Mouse (Mus musculus) liver, embryonic 13.5 days (tissue): ENCODE results near the gene Gm7247. TPM values are rescaled to one million over a fixed set of nuclear protein-coding genes. Genes with fewer than 3 reads are reported as not detected.
"Not testable (repeated sequence)": the region's sequence is repeated elsewhere in the genome, so short reads cannot be mapped to it uniquely, and the experiment has no call there.

Experiments
- ATAC-seq: fragments of 200-750 bp; cut with Nextera tagmentation; 2 replicates; pipeline ENCODE4 v1.8.0; 2017; ENCODE audit warnings: low read depth, mild to moderate bottlenecking, moderate number of reproducible peaks, moderate library complexity
- DNase-seq: peaks from one replicate; pipeline ENCODE4 v3.0.0; 2022
- H3K27ac ChIP-seq: fragments of 300-500 bp; sonication (generic); 2 replicates; pipeline ENCODE4 v1.5.1; 2015; ENCODE audit warnings: moderate library complexity, mild to moderate bottlenecking, inconsistent platforms
- H3K27me3 ChIP-seq: fragments of 300-500 bp; sonication (generic); 2 replicates; pipeline ENCODE4 v1.6.1; 2015; ENCODE audit warnings: mild to moderate bottlenecking, inconsistent platforms
- H3K36me3 ChIP-seq: fragments of 300-500 bp; sonication (generic); 2 replicates; pipeline ENCODE4 v1.6.1; 2015; ENCODE audit warnings: mild to moderate bottlenecking, inconsistent platforms
- H3K4me1 ChIP-seq: fragments of 300-500 bp; sonication (generic); replicated peaks from 2 replicates; pipeline ENCODE4 v1.6.1; 2015; ENCODE audit warnings: inconsistent platforms
- H3K4me2 ChIP-seq: fragments of 300-500 bp; sonication (generic); 2 replicates; pipeline ENCODE4 v1.6.1; 2015; ENCODE audit warnings: inconsistent platforms, mild to moderate bottlenecking, moderate library complexity
- H3K4me3 ChIP-seq: fragments of 300-500 bp; sonication (generic); replicated peaks from 2 replicates; pipeline ENCODE4 v1.5.1; 2015; ENCODE audit warnings: mild to moderate bottlenecking, inconsistent platforms
- H3K9ac ChIP-seq: fragments of 300-500 bp; sonication (generic); 2 replicates; pipeline ENCODE4 v1.6.1; 2015; ENCODE audit warnings: mild to moderate bottlenecking, inconsistent platforms
- H3K9me3 ChIP-seq: fragments of 300-500 bp; sonication (generic); replicated peaks from 2 replicates; pipeline ENCODE4 v1.6.1; 2016; ENCODE audit warnings: inconsistent platforms
- WGBS: fragments of 180-500 bp; shearing (Covaris S2); methylation state at CpG from one replicate; pipeline ENCODE4 v1.1.7; 2015; ENCODE audit not compliant: insufficient replicate concordance; 5-methylcytosine and 5-hydroxymethylcytosine counted together
- polyA plus RNA-seq: library from polyadenylated mRNA; unstranded; fragments of >200 nt; fragmentation: Nextera tagmentation; extraction: Ambion mirVana; gene quantifications from 2 replicates; pipeline ENCODE4 v1.2.1, GENCODE M21; 2015

The Gm7247 gene
- polyA plus RNA-seq, 1 experiment from 2014 or later: not detected

DNA sequence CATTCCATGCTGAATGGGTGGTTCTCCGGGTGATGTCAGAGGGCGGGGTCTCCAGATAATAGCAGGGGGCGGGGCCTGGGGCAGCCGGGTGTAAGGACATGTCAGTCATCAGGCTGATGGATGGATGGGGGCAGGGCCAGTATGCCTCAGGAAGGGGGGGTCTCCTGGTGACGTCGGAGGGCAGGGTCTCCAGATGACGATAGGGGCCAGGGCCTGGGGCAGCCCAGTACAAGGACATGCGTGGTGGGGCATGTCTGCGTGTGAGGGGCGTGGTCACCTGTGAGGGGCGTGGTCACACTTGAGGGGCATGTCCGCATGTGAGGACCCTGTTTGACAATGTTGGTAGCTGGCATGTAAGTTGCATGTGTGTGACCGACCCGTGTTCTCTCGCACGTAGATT is 73.0 kb downstream of the Gm7247 start:
- no peaks in the 10 kb centered on the region for H3K27me3 ChIP-seq
- peaks cover 22% of the 10 kb centered on the region for H3K9me3 ChIP-seq
- no peak overlapping the region for H3K4me3 ChIP-seq
- ATAC-seq: no peak
- 82% methylated on average over 16 of the region's 16 CpGs for WGBS
- no peak overlapping the region for H3K9ac ChIP-seq
- DNase-seq: no peak
- H3K4me1 ChIP-seq: no peaks in the 10 kb centered on the region
- H3K4me2 ChIP-seq: no peak overlapping the region
- no peaks in the 10 kb centered on the region for H3K36me3 ChIP-seq
- H3K27ac ChIP-seq: no peak overlapping the region

DNA sequence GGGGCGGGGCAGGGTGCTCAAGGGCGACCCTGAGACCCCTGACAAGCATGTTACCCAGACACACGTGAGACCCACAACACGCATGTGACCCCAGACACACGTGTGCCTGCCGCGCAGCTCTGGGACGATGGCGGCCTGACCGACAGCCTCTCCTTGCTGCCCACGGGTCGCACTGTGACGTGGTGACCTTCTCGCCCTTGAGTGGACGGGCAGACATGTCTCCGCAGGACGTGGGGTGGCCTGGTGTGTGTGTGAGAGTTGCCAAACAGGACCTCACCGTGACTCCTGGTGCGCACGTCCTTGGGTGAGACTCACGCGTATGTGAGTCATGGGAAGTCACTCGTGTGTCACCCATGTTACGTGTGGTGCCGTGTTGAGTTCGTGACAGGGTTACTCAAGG is 73.5 kb downstream of the Gm7247 start:
- no peak overlapping the region for H3K4me2 ChIP-seq
- no peak for DNase-seq
- no peak for ATAC-seq
- H3K9me3 ChIP-seq: peaks cover 22% of the 10 kb centered on the region
- 86% methylated on average over 26 of the region's 26 CpGs for WGBS
- H3K27ac ChIP-seq: no peak overlapping the region
- H3K27me3 ChIP-seq: no peaks in the 10 kb centered on the region
- no peaks in the 10 kb centered on the region for H3K36me3 ChIP-seq
- no peaks in the 10 kb centered on the region for H3K4me1 ChIP-seq
- no peak overlapping the region for H3K4me3 ChIP-seq
- no peak overlapping the region for H3K9ac ChIP-seq

DNA sequence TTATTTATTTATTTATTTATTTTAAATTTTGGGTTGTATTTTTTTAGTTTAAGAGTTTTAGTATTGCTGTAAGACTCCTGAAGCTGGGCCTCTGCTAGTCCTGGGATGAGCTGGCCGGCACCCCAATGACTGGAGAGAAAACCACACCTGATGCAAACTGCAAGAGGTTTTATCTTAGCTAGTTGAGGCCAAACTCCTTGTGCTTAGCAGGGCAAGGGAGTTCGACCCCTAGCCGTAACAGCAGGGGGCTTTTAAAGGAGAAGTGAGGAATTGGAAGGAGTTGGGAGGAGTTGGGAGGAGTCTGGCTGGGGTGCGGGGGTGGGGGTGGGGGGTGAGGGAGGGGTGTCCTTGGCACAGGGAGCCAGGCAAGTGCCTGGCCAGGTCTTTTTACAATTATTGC is 77.4 kb downstream of the Gm7247 start:
- WGBS: 65% methylated on average over 4 of the region's 4 CpGs

DNA sequence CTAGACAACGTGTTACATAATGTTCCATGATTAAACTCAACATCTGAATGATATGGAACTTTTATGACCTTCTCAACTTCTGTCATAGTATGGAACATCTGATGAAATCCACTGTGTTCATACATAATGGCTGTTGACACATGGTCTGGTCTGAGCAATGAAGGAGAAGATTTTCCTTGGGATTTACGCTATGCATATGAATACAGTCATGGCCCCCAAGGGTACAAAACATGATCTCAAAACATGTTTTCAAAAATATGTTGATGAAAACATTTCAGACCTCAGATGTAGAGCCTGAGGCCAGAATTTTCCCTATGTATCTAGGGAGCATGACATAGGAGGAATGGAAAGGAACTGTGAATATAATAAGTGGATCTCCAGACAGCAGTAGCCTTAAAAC is 90.0 kb downstream of the Gm7247 start, which contains the start of gene Vmn2r89:
Gene Vmn2r89, plus strand, starts transcription at position 301 of the 400 bp plus-strand sequence.
- not testable (repeated sequence) for DNase-seq, H3K36me3 ChIP-seq, H3K27ac ChIP-seq, H3K9me3 ChIP-seq, H3K4me2 ChIP-seq, H3K27me3 ChIP-seq, ATAC-seq, H3K4me3 ChIP-seq, H3K9ac ChIP-seq, H3K4me1 ChIP-seq
- 55% methylated on average over 2 of the region's 2 CpGs for WGBS

More for the DNA sequence above, 77.4 kb downstream of the Gm7247 start:
- Histone ChIP-seq H3K4me2 (no peak overlapping the region), H3K27me3 (no peaks in the 10 kb centered on the region), H3K27ac (no peak overlapping the region), H3K36me3 (no peaks in the 10 kb centered on the region), H3K4me1 (no peaks in the 10 kb centered on the region), H3K9ac (no peak overlapping the region), H3K9me3 (peaks cover 22% of the 10 kb centered on the region), H3K4me3 (no peak overlapping the region)
- DNase-seq (no peak), ATAC-seq (no peak)

DNA sequence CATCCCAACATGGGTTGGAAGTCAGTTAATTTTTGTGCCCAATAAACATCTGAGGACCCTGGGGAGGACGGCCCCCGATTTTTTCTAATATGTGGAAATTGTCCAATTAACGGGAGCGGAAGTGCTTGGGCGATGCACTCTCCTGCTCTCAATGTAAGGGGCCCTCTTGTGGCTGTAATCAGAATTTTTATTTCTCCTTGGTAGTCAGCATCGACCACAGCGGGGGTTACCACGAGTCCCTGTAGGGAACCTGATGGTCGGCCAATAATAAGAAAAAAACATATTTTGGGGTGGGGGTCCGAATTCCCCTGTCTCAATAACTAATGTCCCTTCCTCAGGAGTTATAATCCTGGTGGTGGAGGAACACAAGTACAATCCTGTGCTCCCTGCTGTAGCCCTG is 118.7 kb downstream of the Gm7247 start:
- not testable (repeated sequence) for ATAC-seq, H3K4me3 ChIP-seq, H3K4me1 ChIP-seq, H3K27ac ChIP-seq, H3K27me3 ChIP-seq, H3K36me3 ChIP-seq, H3K4me2 ChIP-seq, DNase-seq, H3K9ac ChIP-seq, H3K9me3 ChIP-seq
- 69% methylated on average over 10 of the region's 10 CpGs for WGBS

DNA sequence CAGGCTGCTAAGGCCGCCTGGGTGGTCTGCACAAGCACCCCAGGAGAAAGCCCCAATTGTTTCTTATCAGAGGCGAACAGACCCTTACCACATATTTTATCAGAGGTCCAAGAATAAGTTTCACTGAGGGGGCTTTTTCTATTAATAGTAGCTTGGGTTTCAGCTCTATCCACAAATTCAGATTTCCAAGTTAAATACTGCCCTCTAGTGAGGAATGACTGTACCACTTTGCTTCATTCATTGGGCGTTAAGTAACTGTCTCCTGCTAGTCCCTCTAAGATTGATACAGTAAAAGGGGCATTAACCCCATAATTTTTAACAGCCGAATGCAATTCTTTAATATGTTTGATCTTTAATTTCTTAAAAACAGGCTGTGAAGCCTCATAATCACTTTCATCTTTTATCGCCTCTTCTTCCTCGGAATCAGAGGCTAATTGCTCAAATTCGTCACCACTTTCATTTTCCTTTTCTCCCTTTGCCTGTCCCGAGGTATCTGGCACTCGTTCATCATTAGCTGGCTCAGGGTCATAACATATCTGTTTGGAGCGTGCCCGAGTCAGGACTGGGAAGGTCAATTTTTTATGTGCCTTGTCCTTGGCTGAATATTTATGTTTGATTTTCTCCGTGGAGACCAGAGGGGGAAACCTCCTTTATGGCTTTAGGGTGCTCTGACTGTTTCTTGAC is 119.9 kb downstream of the Gm7247 start:
- H3K27me3 ChIP-seq: not testable (repeated sequence)

DNA sequence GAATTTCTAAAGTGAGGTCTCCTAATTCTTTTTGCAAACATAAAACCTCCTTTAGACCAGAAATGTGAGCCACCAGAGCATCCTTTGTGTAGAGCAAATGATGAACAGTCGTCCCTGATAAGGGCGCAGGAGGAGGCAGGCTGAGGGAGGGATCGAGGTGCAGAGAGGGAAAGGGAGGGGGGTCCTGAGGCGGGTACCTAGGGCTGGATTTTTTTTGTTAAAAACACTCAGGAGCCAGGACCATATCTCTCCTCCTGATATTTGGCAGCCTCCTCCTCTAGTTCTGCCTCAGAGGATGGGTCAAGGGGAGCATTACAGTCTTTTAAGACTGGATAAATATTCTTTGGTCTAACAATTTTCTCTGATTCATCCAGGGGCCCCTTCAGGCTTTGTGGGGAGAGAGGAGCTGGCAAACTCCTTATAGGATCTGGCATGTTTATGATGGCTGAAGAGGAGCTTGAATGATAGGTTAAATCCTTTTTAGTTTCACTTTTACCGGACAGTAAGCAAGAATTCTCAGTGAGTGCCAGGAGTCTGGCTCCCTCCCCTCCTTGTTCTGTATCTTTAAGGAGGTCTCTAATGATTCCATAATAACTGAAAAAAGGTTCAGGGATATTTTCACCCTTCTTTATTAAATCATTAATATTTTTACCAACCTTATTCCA is 120.6 kb downstream of the Gm7247 start:
- Histone ChIP-seq H3K36me3 (no peaks in the 10 kb centered on the region), H3K4me1 (no peaks in the 10 kb centered on the region), H3K27ac (no peak overlapping the region), H3K9ac (no peak overlapping the region), H3K27me3 (no peaks in the 10 kb centered on the region), H3K4me3 (no peak overlapping the region), H3K9me3 (0 out of 2 replicates have a peak, but pooled peaks cover 3% of the 10 kb centered on the region), H3K4me2 (no peak overlapping the region)
- ATAC-seq (no peak), DNase-seq (no peak)
- WGBS: 56% methylated on average over 5 of the region's 5 CpGs

More for the DNA sequence above, 119.9 kb downstream of the Gm7247 start:
- H3K4me2 ChIP-seq, DNase-seq, H3K36me3 ChIP-seq, H3K9me3 ChIP-seq, H3K4me3 ChIP-seq, H3K4me1 ChIP-seq, H3K9ac ChIP-seq, H3K27ac ChIP-seq, ATAC-seq: not testable (repeated sequence)
- whole genome bisulfite sequencing: 64% methylated on average over 12 of the region's 12 CpGs

DNA sequence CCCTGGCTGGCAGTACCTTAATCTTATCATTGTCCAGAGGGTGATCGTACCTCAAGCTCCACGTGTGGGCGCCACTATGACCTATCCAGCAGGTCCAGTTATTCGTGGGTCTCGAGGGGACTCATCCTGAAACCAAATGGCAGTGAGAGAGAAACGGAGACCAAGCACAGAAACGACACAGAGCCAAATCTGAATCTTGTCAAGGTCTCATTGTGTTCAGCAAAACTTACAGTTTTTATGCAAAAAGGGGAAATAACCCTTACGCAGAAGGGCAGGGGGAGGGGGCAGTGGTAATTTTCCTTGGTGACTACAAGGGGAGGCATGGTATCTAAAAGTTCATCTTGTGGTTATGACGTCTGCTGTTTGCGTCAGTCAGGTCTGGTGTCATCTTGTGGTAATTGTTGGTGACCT is 121.4 kb downstream of the Gm7247 start:
- 46% methylated on average over 10 of the region's 10 CpGs for WGBS
- H3K9ac ChIP-seq, H3K36me3 ChIP-seq, H3K4me1 ChIP-seq, DNase-seq, H3K27ac ChIP-seq, H3K27me3 ChIP-seq, H3K4me3 ChIP-seq, H3K9me3 ChIP-seq, H3K4me2 ChIP-seq, ATAC-seq: not testable (repeated sequence)

DNA sequence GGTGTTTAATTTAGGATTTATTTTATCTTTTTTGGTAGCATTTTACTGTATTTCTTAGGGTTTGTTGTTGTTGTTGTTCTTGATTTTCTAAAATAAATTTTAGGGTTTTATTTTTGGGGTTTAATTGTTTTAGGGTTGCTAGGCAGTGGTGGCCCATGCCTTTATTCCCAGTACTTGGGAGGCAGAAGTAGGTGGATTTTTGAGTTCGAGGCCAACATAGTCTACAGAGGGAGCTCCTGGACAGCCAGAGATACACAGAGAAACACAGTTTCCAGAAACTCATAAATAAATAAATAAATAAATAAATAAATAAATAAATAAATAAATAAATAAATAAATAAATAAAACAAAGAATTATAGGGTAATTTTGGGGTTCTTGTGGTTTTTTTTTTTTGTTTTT is 122.1 kb downstream of the Gm7247 start:
- Histone ChIP-seq H3K4me2 (no peak overlapping the region), H3K36me3 (no peaks in the 10 kb centered on the region), H3K4me3 (no peak overlapping the region), H3K27me3 (no peaks in the 10 kb centered on the region), H3K27ac (no peak overlapping the region), H3K9me3 (0 out of 2 replicates have a peak, but pooled peaks cover 3% of the 10 kb centered on the region), H3K4me1 (no peaks in the 10 kb centered on the region), H3K9ac (no peak overlapping the region)
- no peak for DNase-seq
- 59% methylated on average over 1 of the region's 1 CpGs for WGBS
- ATAC-seq: no peak

DNA sequence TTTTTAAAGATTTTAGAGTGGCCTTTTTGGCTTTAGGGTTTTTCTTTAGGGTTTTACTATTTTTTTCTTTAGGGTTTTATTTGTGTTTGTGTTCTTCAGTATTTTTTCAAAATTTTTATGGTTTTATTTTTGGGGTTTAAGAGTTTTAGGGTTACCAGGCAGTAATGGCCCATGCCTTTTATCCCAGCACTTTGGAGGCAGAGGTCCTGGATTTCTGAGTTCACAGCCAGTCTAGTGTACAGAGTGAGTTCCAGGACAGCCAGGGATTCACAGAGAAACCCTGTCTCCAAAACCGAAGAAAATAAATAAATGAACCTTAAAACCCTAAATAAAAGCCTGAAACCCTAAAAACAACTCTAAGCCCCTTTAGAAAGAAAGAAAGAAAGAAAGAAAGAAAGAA is 124.6 kb downstream of the Gm7247 start:
- 44% methylated on average over 1 of the region's 1 CpGs for WGBS
- ATAC-seq (no peak), DNase-seq (no peak)
- H3K4me2 ChIP-seq: no peak overlapping the region
- no peaks in the 10 kb centered on the region for H3K4me1 ChIP-seq
- no peaks in the 10 kb centered on the region for H3K36me3 ChIP-seq
- H3K27ac ChIP-seq: no peak overlapping the region
- H3K4me3 ChIP-seq: no peak overlapping the region
- H3K27me3 ChIP-seq: no peaks in the 10 kb centered on the region
- no peaks in the 10 kb centered on the region for H3K9me3 ChIP-seq
- H3K9ac ChIP-seq: no peak overlapping the region

DNA sequence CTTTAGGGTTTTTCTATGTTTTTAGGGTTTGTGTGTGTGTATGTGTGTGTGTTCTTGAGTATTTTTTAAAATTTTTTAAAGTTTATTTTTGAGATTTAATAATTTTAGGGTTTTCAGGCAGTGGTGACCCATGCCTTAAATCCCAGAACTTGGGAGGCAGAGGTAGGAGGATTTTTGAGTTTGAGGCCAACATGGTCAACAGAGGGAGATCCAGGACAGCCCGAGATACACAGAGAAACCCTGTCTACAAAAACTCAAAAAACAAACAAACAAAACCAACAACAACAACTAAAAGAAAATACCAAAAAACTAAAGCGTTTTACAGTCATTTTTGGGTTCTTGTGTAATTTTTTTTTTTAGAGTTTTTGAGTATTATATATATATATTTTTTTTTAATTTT is 134.2 kb downstream of the Gm7247 start:
- H3K9me3 ChIP-seq: no peaks in the 10 kb centered on the region
- ATAC-seq: no peak
- no peak overlapping the region for H3K9ac ChIP-seq
- H3K27ac ChIP-seq: no peak overlapping the region
- no peaks in the 10 kb centered on the region for H3K27me3 ChIP-seq
- no peak overlapping the region for H3K4me2 ChIP-seq
- no peaks in the 10 kb centered on the region for H3K4me1 ChIP-seq
- H3K36me3 ChIP-seq: no peaks in the 10 kb centered on the region
- 54% methylated on average over 2 of the region's 2 CpGs for WGBS
- DNase-seq: no peak
- no peak overlapping the region for H3K4me3 ChIP-seq

DNA sequence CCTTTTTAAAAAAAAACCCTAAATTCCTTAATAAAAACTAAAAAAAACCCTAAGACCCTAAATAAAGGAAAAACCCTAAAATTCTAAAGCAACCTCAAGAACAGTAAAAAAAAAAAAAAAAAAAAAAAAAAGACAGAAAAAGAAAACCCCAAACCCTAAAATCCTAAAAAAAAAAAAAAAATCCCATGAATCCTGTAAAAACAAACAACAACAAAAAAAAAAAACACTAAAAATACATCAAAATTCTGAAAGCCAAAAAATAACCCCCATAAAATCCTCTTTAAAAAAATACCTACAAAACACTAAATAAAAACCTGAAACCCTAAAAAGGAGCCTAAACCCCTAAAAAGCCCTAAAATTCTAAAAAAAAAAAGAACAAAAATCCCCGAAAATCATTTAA is 135.4 kb downstream of the Gm7247 start:
- Histone ChIP-seq H3K4me1 (no peaks in the 10 kb centered on the region), H3K4me2 (no peak overlapping the region), H3K27ac (no peak overlapping the region), H3K9me3 (no peaks in the 10 kb centered on the region), H3K27me3 (no peaks in the 10 kb centered on the region), H3K36me3 (no peaks in the 10 kb centered on the region), H3K4me3 (no peak overlapping the region), H3K9ac (no peak overlapping the region)
- DNase-seq (no peak), ATAC-seq (no peak)
- WGBS: 65% methylated on average over 1 of the region's 1 CpGs
